Mouse (Mus musculus) natural killer cell, adult 2 months (primary cell): ENCODE measurements around the gene Mctp1.
"Not testable (repeated sequence)": the region's sequence is repeated elsewhere in the genome, so short reads cannot be mapped to it uniquely, and the experiment has no call there.

Experiments
- DNase-seq, 2 experiments: peaks; one replicate each; pipeline ENCODE4 v3.0.0; 2022; ENCODE audit warnings: low spot score in 2 of 2

Mctp1 gene

GRCm38 (mm10) chr13:76383972-76384663 lies at the start of gene Mctp1:
TSS of gene Mctp1 (plus strand) at chr13:76384535.
- DNase-seq: no peak

- DNase-seq: not testable (repeated sequence)
These were observed 38.4 kb upstream of the Mctp1 start for GRCm38 (mm10) chr13:76345941-76346340.

DNA sequence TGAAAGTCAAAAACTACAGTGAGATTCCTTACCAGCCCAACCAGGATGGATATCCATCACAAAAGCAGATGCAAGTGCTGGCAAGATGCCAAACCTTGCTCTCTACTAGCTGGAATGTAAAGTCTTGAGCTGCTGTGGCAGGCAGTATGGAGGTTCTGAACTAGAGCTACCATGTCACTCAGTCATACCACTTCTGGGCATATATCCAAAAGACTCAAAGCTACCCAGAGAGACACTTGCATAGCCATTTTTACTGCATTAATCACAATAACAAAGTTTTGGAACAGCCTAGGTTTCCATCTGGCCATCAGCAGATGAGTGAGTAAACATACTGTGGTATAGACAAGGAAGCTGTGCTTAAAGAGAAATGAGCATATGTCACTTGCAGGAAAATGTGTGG lies 25.6 kb upstream of the Mctp1 start:
- no peak for DNase-seq

DNA sequence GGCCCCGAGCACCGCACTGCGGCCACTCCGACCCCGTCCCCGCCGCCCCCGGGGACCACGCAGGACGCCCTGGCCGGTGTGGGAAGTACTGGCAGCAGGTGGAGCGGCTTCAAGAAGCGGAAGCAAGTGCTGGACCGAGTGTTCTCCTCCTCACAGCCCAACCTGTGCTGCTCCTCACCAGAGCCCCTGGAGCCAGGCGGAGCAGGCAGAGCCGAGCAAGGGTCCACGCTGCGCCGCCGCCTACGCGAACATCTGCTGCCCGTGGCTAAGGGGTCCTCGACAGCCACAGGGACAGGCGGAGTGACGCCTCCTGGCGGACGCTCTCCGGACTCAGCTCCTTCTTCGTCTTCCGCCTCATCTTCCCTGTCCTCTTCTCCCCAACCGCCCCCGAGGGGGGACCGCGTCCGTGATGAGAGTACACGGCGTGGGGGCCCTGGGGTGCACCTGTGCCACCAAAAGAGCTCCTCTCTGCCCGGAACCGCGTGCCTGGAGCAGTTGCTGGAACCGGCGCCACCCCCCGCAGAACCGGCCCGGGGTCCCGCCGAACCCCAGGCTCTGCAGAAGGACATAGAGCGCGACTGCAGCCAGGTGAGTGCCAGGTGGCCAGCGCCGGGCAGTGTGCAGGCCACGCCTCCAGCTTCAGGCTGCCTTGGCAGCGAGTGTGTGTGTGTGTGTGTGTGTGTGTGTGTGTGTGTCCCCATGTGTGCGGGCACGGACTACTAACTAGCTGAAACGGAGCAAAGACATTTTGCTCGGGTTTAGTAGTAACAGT lies 515 bp downstream of the Mctp1 start:
- peak; percentile 0 to 1 for DNase-seq

- DNase-seq: no peak
These were observed 4.3 kb downstream of the Mctp1 start for GRCm38 (mm10) chr13:76388615-76389014.

GRCm38 (mm10) chr13:76391920-76392319 lies 7.6 kb downstream of the Mctp1 start:
- DNase-seq: no peak

GRCm38 (mm10) chr13:76393106-76393505 lies 8.8 kb downstream of the Mctp1 start:
- no peak for DNase-seq

GRCm38 (mm10) chr13:76395906-76396305 lies 11.6 kb downstream of the Mctp1 start:
- no peak for DNase-seq

DNA sequence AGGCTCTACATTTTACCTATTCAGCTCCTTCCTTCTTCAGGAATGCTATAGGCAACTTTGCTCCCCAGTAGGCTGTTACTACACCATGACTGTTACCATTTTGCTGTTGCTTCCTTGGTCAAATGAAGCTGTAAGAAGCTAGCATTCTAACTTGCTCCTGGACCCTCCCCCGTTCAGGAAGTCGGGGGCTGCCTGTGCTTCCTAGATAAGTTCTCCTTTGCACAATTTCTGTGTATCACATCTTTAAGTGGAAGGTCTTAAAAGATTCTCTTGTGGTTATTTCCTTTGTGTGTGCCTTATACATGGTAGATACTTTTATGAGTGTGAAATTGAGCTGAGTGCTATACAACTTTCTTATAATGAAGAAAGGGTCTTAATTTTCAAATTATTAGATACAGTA lies 25.0 kb downstream of the Mctp1 start:
- no peak for DNase-seq

DNA sequence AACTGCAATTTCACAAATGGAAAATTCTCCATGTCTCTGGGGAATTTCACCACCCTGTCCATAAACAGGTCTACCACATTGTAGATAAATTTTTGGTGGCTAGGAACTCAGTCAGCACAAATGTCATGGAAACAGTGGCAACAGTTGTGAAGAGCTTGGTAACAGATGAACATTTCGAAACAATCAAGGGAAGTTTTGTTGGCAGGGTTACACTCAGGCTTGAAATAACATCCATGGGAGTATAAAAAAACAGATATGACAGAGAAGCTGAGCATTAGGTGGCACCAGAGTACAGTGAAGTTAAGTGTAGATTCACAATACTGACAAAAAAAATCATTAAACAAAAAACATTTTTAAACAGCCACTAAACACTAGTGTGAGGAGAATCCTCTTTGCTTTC lies 26.3 kb downstream of the Mctp1 start:
- no peak for DNase-seq

DNA sequence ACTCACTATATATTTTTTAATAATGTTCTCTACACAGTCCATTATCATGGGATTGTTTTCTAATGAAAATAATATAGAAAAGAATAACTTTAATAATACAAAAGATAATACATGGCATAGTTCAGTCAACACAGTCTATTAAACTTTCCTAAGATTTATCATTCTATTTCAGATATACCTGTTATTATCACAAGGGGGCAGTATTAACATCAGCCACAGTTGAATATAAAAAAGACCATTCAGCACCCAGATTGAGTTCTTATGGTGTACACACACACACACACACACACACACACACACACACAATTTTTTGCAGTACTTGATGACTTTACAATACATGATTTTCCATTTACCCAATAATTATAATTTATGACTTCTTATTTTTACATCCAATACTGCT lies 31.0 kb downstream of the Mctp1 start:
- no peak for DNase-seq

DNA sequence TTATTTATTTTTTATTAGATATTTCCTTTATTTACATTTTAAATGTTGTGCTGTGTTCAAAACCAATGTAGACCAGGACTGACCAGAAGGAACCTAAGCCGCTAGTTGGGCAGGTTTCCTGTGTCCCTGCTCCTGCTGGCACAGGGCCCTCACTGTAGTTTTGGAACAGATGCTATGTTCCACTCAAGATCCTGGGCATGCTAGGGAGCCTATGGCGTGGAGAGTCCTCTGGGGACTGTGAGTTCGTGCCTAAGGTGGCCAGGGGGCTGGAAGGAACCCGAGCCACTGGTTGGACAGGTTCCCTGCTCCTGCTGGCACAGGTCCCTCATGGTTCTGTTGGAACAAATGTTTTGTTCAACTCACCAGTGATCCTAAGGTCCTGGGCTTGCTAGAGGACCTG lies 35.8 kb downstream of the Mctp1 start:
- no peak for DNase-seq

DNA sequence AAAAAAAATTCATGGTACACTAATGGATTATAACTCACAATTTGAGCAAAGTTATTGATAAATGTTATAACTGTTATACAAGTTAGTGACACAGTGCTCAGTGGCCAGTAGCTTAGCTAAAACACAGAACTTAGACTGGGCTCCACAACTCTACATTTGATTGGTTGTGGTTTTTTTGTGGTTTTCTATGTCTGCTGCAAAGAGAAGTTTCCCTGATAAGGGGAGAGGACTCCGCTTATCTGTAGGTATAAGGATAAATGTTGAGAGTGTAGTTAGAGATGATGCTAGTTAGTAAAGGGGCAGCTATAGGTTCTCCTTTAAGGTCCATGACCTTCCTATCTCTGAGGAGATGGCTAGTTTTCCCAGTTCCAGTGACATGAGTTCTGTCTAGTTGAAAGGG lies 36.7 kb downstream of the Mctp1 start:
- no peak for DNase-seq

GRCm38 (mm10) chr13:76422124-76422523 lies 37.8 kb downstream of the Mctp1 start:
- DNase-seq: no peak

DNA sequence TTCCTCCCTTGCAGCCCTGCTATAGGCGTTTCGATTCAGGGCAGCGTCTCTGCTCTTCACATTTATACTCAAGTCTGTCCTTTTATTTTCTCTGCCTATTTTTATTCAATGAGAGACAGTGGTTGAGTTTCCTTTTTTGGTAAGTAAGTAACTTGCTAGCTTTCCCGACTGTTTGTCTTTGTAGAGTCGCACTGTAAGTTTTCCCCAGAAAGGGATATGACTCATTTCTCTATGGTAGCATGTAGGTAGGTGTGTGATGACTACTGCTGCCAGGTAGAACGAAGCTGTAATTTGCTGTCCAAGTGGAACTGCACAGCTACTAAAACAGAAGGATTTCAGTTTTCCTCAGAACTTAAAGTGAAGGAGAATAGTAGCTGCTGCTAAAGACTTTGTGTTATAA lies 45.1 kb downstream of the Mctp1 start:
- no peak for DNase-seq

GRCm38 (mm10) chr13:76429927-76430326 lies 45.6 kb downstream of the Mctp1 start:
- no peak for DNase-seq

DNA sequence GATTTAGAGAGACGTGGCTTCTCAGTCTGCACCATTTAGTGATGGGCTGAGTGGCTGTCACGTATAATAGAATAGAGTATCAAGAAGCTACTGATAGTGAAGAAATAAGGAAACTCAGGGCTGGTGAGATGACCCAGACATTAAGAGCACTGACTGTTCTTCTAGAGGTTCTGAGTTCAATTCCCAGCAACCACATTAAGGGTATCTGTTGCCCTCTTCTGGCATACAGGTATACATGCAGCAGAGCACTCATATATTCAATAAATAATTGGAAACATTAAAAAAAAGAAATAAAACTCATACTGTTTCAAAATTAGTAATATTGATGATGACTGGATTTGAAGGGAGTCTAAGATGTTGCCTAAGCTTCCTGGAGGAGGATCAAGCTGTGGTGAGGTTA lies 47.6 kb downstream of the Mctp1 start:
- no peak for DNase-seq

DNA sequence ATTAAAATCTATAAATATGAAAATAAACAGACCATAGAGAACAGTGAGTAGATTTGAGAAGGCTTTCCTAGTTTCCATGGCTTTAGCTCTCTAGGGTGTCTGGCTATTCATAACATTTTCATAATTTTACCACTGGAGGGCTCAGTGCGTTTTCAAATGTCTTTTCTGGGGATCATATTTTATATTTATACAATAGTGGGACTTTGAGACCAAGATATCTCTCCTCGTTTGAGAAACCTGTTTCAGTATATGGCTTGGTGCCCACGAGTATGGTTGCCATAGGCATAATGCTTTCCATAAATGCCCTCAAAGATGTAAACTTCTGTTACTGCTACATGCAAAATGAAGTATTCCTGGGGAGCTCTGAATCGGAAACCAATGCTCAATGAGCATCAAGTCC lies 49.1 kb downstream of the Mctp1 start:
- DNase-seq: no peak

DNA sequence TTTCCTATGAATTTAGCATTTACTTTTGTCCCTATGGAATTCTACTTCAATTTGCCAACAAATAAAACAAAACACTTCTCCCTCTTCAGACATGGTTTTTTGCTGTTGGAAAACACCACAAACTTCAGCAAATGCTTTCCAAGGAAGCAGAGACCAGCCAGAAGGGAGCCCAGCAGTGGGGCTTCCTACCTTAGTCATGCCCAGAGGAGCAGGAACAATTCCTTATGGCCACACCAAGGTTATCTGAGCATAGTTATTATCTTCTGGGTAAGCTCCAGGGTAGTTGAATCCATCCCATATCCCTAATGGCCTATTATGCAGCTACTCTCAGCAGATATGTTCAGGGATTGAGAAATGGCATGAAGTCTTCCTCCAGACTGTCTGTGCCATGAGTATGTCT lies 52.1 kb downstream of the Mctp1 start:
- DNase-seq: no peak

GRCm38 (mm10) chr13:76438765-76439164 lies 54.4 kb downstream of the Mctp1 start:
- DNase-seq: no peak

DNA sequence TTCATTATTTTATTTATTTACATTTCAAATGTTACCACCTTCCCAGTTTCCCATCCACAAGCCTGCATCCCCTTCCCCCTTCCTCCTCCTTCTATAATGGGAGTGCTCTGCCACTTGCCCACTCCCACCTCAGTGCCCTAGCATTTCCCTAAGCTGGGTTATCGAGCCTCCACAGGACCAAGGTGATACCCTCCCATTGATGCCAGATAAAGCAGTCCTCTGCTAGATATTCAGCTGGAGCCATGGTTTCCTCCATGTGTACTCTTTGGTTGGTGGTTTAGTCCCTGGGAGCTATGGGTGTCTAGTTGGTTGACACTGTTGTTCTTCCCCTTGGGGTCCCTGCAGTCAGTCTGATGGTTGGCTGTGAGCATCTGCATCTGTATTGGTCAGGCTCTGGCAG lies 61.7 kb downstream of the Mctp1 start:
- no peak for DNase-seq

- no peak for DNase-seq
These were observed 63.2 kb downstream of the Mctp1 start for GRCm38 (mm10) chr13:76447528-76447927.

- not testable (repeated sequence) for DNase-seq
These were observed 67.2 kb downstream of the Mctp1 start for GRCm38 (mm10) chr13:76451526-76451925.
